Mouse (Mus musculus) thymus, adult 2 months (tissue): ENCODE results near the gene Gm12169. TPM values are rescaled to one million over a fixed set of nuclear protein-coding genes. Genes with fewer than 3 reads are reported as not detected.

Source experiments
- DNase-seq: peaks from one replicate; pipeline ENCODE4 v3.0.0; 2021
- H3K27ac ChIP-seq: fragments of 200-500 bp; 2 replicates; pipeline ENCODE4 v1.5.1; 2012; ENCODE audit warnings: low read length, control low read depth; ENCODE audit not compliant: control insufficient read depth, insufficient read depth
- H3K27me3 ChIP-seq: fragments of 200-500 bp; 2 replicates; pipeline ENCODE4 v1.6.1; 2012; ENCODE audit warnings: mild to moderate bottlenecking, low read length, moderate library complexity, mixed read lengths; ENCODE audit not compliant: control insufficient read depth, insufficient read depth
- H3K36me3 ChIP-seq: fragments of 200-500 bp; 2 replicates; pipeline ENCODE4 v1.6.1; 2012; ENCODE audit warnings: mild to moderate bottlenecking, low read length, moderate library complexity; ENCODE audit not compliant: control insufficient read depth, insufficient read depth
- H3K4me1 ChIP-seq: fragments of 200-500 bp; replicated peaks from 2 replicates; pipeline ENCODE4 v1.6.1; 2012; ENCODE audit warnings: low read length; ENCODE audit not compliant: control insufficient read depth, insufficient read depth
- H3K4me3 ChIP-seq: fragments of 200-500 bp; 2 replicates; pipeline ENCODE4 v1.5.1; 2012; ENCODE audit warnings: mild to moderate bottlenecking, low read length, control low read depth, moderate library complexity; ENCODE audit not compliant: control insufficient read depth, insufficient read depth
- CTCF ChIP-seq: fragments of 200-500 bp; IDR thresholded peaks from 2 replicates; pipeline ENCODE4 v1.5.1; 2012; ENCODE audit warnings: mild to moderate bottlenecking, control low read depth, low read length, moderate library complexity, borderline replicate concordance; ENCODE audit not compliant: control insufficient read depth, poor library complexity, insufficient read depth; ENCODE audit errors: extremely low read depth
- POLR2A ChIP-seq: fragments of 200-500 bp; IDR thresholded peaks from 2 replicates; pipeline ENCODE4 v1.6.1; 2012; ENCODE audit warnings: mild to moderate bottlenecking, low read length, control low read depth, moderate library complexity; ENCODE audit not compliant: control insufficient read depth, poor library complexity, insufficient read depth; ENCODE audit errors: extremely low read depth
- WGBS: fragments of 180-500 bp; shearing (Covaris S2); methylation state at CpG from one replicate; pipeline ENCODE4 v1.1.7; 2018; 5-methylcytosine and 5-hydroxymethylcytosine counted together
- polyA plus RNA-seq: library from polyadenylated mRNA; depleted of rRNA; stranded (reverse); fragments of >200 nt; gene quantifications from 2 replicates; pipeline ENCODE4 v1.2.3, GENCODE M21; 2012

Gene Gm12169
- polyA plus RNA-seq, 1 experiment = not detected

DNA sequence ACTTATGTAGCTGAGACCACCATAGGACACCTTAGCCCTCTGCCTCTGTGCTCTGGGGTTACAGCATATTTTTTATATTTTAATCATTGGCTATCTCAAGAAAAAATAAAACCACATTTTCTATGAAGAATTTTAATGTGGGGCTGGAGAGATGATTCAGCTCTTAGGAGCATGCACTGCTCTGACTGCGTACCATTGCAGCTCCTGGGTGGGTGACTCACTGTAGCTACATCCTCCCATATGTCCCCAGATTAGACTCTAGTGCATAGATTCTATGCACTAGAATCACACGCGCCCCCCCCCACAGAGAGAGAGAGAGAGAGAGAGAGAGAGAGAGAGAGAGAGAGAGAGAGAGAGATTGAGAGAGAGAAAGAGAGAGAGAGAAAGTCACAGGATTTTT is 28.7 kb downstream of the Gm12169 start:
- H3K27ac ChIP-seq = no peak overlapping the region
- TF ChIP-seq CTCF (no peak), POLR2A (no peak)
- H3K4me1 ChIP-seq = peaks cover 3% of the 10 kb centered on the region
- H3K36me3 ChIP-seq = no peaks in the 10 kb centered on the region
- H3K27me3 ChIP-seq = no peaks in the 10 kb centered on the region
- no peak overlapping the region for H3K4me3 ChIP-seq
- 100% methylated on average over 3 of the region's 3 CpGs for WGBS
- DNase-seq = no peak

GRCm38 (mm10) chr11:46561096-46561495 is 37.1 kb downstream of the Gm12169 start:
- Histone ChIP-seq H3K36me3 (no peaks in the 10 kb centered on the region), H3K4me1 (no peaks in the 10 kb centered on the region), H3K4me3 (no peak overlapping the region), H3K27me3 (no peaks in the 10 kb centered on the region), H3K27ac (no peak overlapping the region)
- WGBS = 89% methylated on average over 4 of the region's 4 CpGs
- TF ChIP-seq POLR2A = no peak
- TF ChIP-seq CTCF = no peak
- DNase-seq = no peak

GRCm38 (mm10) chr11:46564671-46565070 is 40.7 kb downstream of the Gm12169 start:
- H3K4me3 ChIP-seq = no peak overlapping the region
- H3K27me3 ChIP-seq = no peaks in the 10 kb centered on the region
- H3K27ac ChIP-seq = no peak overlapping the region
- 89% methylated on average over 1 of the region's 1 CpGs for WGBS
- DNase-seq = no peak
- H3K4me1 ChIP-seq = no peaks in the 10 kb centered on the region
- TF ChIP-seq POLR2A (no peak), CTCF (no peak)
- no peaks in the 10 kb centered on the region for H3K36me3 ChIP-seq

DNA sequence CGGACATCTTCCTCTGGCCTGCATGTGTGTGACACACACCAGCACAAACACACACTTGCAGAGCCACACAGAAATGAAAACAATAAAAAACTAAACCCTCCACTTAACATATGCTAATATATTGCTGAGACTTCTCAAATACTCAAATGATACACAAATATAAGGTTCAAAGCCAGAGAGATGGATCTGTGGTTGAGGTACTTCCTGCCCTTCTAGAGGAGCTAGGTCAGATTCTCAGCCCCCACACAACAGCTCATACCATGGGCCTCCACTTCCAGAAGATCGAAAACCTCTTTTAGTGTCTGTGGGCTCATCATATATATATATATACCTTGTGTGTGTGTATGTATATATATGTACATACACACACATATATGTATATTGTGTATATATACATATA is 42.0 kb downstream of the Gm12169 start:
- 85% methylated on average over 2 of the region's 2 CpGs for WGBS

GRCm38 (mm10) chr11:46569107-46569506 is 45.1 kb downstream of the Gm12169 start:
- no peaks in the 10 kb centered on the region for H3K27me3 ChIP-seq
- 84% methylated on average over 1 of the region's 1 CpGs for WGBS
- no peaks in the 10 kb centered on the region for H3K36me3 ChIP-seq
- no peak for DNase-seq
- H3K4me1 ChIP-seq = no peaks in the 10 kb centered on the region
- no peak overlapping the region for H3K4me3 ChIP-seq
- no peak overlapping the region for H3K27ac ChIP-seq
- TF ChIP-seq POLR2A = no peak
- no peak for TF ChIP-seq CTCF

More for the DNA sequence above, 42.0 kb downstream of the Gm12169 start:
- TF ChIP-seq POLR2A (no peak), CTCF (no peak)
- no peaks in the 10 kb centered on the region for H3K36me3 ChIP-seq
- H3K4me3 ChIP-seq = no peak overlapping the region
- H3K27me3 ChIP-seq = no peaks in the 10 kb centered on the region
- DNase-seq = no peak
- no peaks in the 10 kb centered on the region for H3K4me1 ChIP-seq
- no peak overlapping the region for H3K27ac ChIP-seq

DNA sequence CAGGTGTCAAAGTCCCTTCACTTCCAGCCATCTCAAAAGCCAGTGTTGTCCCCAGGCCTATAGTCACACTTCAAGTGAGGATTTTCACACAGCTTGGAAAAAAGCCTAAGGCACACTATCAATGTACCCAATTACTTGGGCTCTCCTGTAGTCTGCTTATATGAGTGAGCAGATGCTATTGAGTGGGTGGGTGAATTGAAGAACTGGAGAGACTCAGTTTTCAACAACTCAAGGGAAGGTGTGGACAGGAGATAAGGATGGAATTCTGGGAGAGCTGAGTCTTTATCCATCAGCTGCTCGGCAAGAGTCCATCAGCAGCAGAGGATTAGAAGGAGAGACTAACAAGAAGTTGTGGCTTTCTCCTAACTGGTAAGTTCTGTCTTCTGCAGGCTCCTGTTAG is 47.3 kb downstream of the Gm12169 start, which contains the start of gene BC053393:
Gene BC053393, plus strand, starts transcription at position 210 of the 400 bp plus-strand sequence.
- Histone ChIP-seq H3K4me3 (no peak within 1 kb of the TSS), H3K27me3 (no peaks in the 10 kb centered on the region), H3K27ac (no peak within 1 kb of the TSS), H3K4me1 (no peaks in the 10 kb centered on the region), H3K36me3 (no peaks in the 10 kb centered on the region)
- DNase-seq = no peak
- WGBS = 89% methylated on average over 1 of the region's 1 CpGs
- no peak for TF ChIP-seq CTCF
- TF ChIP-seq POLR2A = no peak

DNA sequence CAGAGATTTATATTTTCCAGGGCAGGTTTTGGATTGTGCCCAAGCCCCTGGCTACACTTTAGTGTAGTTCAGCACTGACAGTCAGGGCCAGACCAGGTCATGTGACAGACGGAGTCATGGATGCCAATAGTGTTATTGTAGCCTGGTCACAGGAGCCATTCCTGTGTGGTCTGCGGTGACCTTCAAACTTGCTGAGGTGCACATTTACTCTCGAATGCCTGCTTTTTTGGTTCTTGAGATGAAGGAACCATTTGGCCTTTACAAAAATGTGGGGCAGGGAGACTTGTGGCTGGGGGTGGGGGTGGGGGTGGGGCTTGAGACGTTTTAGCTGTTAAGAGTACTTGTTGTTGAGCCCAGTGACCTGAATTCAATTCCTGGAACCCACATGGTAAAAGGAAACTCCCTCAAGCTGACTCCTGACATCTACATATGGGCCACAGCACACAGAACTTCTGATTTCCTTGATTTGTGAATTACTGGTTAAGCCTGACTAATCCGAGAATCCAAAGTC is 54.8 kb downstream of the Gm12169 start:
- no peak for DNase-seq
- no peak for TF ChIP-seq CTCF
- TF ChIP-seq POLR2A = no peak
- H3K27ac ChIP-seq = no peak overlapping the region
- H3K27me3 ChIP-seq = no peaks in the 10 kb centered on the region
- H3K4me1 ChIP-seq = no peaks in the 10 kb centered on the region
- WGBS = 77% methylated on average over 5 of the region's 5 CpGs
- no peak overlapping the region for H3K4me3 ChIP-seq
- H3K36me3 ChIP-seq = no peaks in the 10 kb centered on the region
